Mouse (Mus musculus) liver, postnatal 0 days (tissue): ENCODE data around the gene Rem1. TPM values are rescaled to one million over a fixed set of nuclear protein-coding genes. Genes with fewer than 3 reads are reported as not detected.

Experiments
- ATAC-seq: fragments of 200-750 bp; cut with Nextera tagmentation; 2 replicates; pipeline ENCODE4 v1.8.0; 2017; ENCODE audit warnings: mild to moderate bottlenecking, moderate library complexity
- DNase-seq: peaks from one replicate; pipeline ENCODE4 v3.0.0-alpha.2; 2016
- H3K27ac ChIP-seq: fragments of 300-500 bp; sonication (generic); 2 replicates; pipeline ENCODE4 v1.5.1; 2014; ENCODE audit warnings: antibody characterized with exemption, moderate library complexity, mild to moderate bottlenecking, low read depth
- H3K27me3 ChIP-seq: fragments of 300-500 bp; sonication (generic); 2 replicates; pipeline ENCODE4 v1.6.1; 2014; ENCODE audit warnings: low read length, control low read depth, mixed read lengths; ENCODE audit not compliant: insufficient read depth
- H3K36me3 ChIP-seq: fragments of 300-500 bp; sonication (generic); replicated peaks from 2 replicates; pipeline ENCODE4 v1.6.1; 2014; ENCODE audit warnings: mild to moderate bottlenecking, control low read depth, low read length, moderate library complexity, mixed read lengths; ENCODE audit not compliant: insufficient read depth
- H3K4me1 ChIP-seq: fragments of 300-500 bp; sonication (generic); 2 replicates; pipeline ENCODE4 v1.6.1; 2014; ENCODE audit warnings: antibody characterized with exemption, mild to moderate bottlenecking, control low read depth; ENCODE audit not compliant: insufficient read depth
- H3K4me2 ChIP-seq: fragments of 300-500 bp; sonication (generic); 2 replicates; pipeline ENCODE4 v1.6.1; 2014; ENCODE audit warnings: low read depth, mild to moderate bottlenecking, low read length, moderate library complexity, mixed read lengths
- H3K4me3 ChIP-seq: fragments of 300-500 bp; sonication (generic); 2 replicates; pipeline ENCODE4 v1.5.1; 2014; ENCODE audit warnings: low read depth, low read length
- H3K9ac ChIP-seq: fragments of 300-500 bp; sonication (generic); replicated peaks from 2 replicates; pipeline ENCODE4 v1.6.1; 2014; ENCODE audit warnings: mild to moderate bottlenecking, moderate library complexity
- H3K9me3 ChIP-seq: fragments of 300-500 bp; sonication (generic); 2 replicates; pipeline ENCODE4 v1.6.1; 2016; ENCODE audit warnings: mild to moderate bottlenecking, control low read depth, low read length, mixed read lengths
- CTCF ChIP-seq: sonication (generic); IDR thresholded peaks from 2 replicates; pipeline ENCODE4 v1.5.1; 2016; ENCODE audit warnings: antibody characterized with exemption, low read depth
- EP300 ChIP-seq: IDR thresholded peaks from 2 replicates; pipeline ENCODE4 v1.6.1; 2016; ENCODE audit warnings: antibody characterized with exemption, low read depth, mild to moderate bottlenecking
- WGBS: fragments of 180-500 bp; shearing (Covaris S2); extraction: QIAGEN DNeasy Blood & Tissue Kit; methylation state at CpG from one replicate; pipeline ENCODE4 v1.1.7; 2014; ENCODE audit not compliant: insufficient replicate concordance; 5-methylcytosine and 5-hydroxymethylcytosine counted together
- polyA plus RNA-seq: library from polyadenylated mRNA; unstranded; fragments of >200 nt; fragmentation: Nextera tagmentation; extraction: Ambion mirVana; gene quantifications from 2 replicates; pipeline ENCODE4 v1.2.1, GENCODE M21; 2015

The Rem1 gene
- polyA plus RNA-seq, 1 experiment from 2014 or later = 1.6 TPM

GRCm38 (mm10) chr2:152599299-152599698, 27.5 kb upstream of the Rem1 start, which contains the start of gene Defb45:
TSS of gene Defb45 (minus strand) at chr2:152599399.
- Histone ChIP-seq H3K27me3 (no peaks in the 10 kb centered on the region), H3K36me3 (no peaks in the 10 kb centered on the region), H3K9me3 (no peaks in the 10 kb centered on the region), H3K4me3 (no peak within 1 kb of the TSS), H3K9ac (no peak within 1 kb of the TSS), H3K4me2 (no peak within 1 kb of the TSS), H3K4me1 (no peaks in the 10 kb centered on the region), H3K27ac (no peak within 1 kb of the TSS)
- DNase-seq = no peak
- WGBS = 64% methylated on average over 7 of the region's 7 CpGs
- TF ChIP-seq CTCF = no peak
- TF ChIP-seq EP300 = no peak
- ATAC-seq = no peak

GRCm38 (mm10) chr2:152600076-152600475, 26.7 kb upstream of the Rem1 start:
- Histone ChIP-seq H3K27ac (no peak overlapping the region), H3K27me3 (no peaks in the 10 kb centered on the region), H3K4me3 (no peak overlapping the region), H3K36me3 (no peaks in the 10 kb centered on the region), H3K4me2 (no peak overlapping the region), H3K4me1 (no peaks in the 10 kb centered on the region), H3K9me3 (no peaks in the 10 kb centered on the region), H3K9ac (no peak overlapping the region)
- DNase-seq (no peak), ATAC-seq (no peak)
- no peak for TF ChIP-seq CTCF
- TF ChIP-seq EP300 = no peak
- WGBS = 72% methylated on average over 6 of the region's 6 CpGs

GRCm38 (mm10) chr2:152601275-152601960, 25.3 kb upstream of the Rem1 start:
- TF ChIP-seq EP300 (no peak), CTCF (peak; percentile 44)
- no peak overlapping the region for H3K27ac ChIP-seq
- H3K9me3 ChIP-seq = no peaks in the 10 kb centered on the region
- no peak overlapping the region for H3K4me2 ChIP-seq
- no peak for DNase-seq
- no peaks in the 10 kb centered on the region for H3K27me3 ChIP-seq
- no peak overlapping the region for H3K4me3 ChIP-seq
- H3K9ac ChIP-seq = no peak overlapping the region
- no peaks in the 10 kb centered on the region for H3K36me3 ChIP-seq
- 52% methylated on average over 4 of the region's 4 CpGs for WGBS
- ATAC-seq = no peak
- no peaks in the 10 kb centered on the region for H3K4me1 ChIP-seq

DNA sequence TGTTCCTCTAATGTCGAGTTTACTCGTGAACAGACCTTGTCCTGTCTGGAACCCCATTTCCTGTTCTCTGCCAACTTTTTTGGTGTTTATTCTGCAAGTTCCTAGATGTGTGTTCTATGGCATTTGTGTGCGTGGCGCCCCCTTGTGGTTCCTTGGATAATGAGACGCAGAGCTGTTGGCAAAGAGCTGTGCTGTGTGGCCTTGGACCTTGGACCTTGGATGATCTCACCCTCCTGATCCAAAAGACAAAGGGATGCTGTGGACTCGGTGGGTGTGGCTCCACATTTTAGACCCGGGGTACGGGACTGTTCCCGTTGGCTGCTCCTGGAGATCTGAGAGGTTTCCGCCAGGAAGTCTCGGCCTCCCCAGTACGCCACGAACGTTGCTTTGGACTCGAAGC, 22.7 kb upstream of the Rem1 start, which contains the start of gene Defb36:
Gene Defb36 (plus strand): TSS at position 271 of the 400 bp plus-strand sequence.
- H3K9ac ChIP-seq = no peak within 1 kb of the TSS
- no peak for ATAC-seq
- H3K4me1 ChIP-seq = no peaks in the 10 kb centered on the region
- H3K36me3 ChIP-seq = no peaks in the 10 kb centered on the region
- H3K9me3 ChIP-seq = no peaks in the 10 kb centered on the region
- TF ChIP-seq CTCF = peak; percentile 60
- TF ChIP-seq EP300 = no peak
- no peaks in the 10 kb centered on the region for H3K27me3 ChIP-seq
- no peak within 1 kb of the TSS for H3K4me2 ChIP-seq
- no peak within 1 kb of the TSS for H3K27ac ChIP-seq
- H3K4me3 ChIP-seq = no peak within 1 kb of the TSS
- WGBS = 73% methylated on average over 15 of the region's 15 CpGs
- DNase-seq = peak; percentile 58

GRCm38 (mm10) chr2:152607746-152608145, 19.0 kb upstream of the Rem1 start:
- TF ChIP-seq CTCF (no peak), EP300 (no peak)
- H3K4me1 ChIP-seq = no peaks in the 10 kb centered on the region
- DNase-seq = no peak
- no peaks in the 10 kb centered on the region for H3K9me3 ChIP-seq
- no peak overlapping the region for H3K4me2 ChIP-seq
- no peak overlapping the region for H3K9ac ChIP-seq
- no peaks in the 10 kb centered on the region for H3K36me3 ChIP-seq
- no peak overlapping the region for H3K27ac ChIP-seq
- WGBS = 43% methylated on average over 6 of the region's 6 CpGs
- H3K4me3 ChIP-seq = no peak overlapping the region
- H3K27me3 ChIP-seq = no peaks in the 10 kb centered on the region
- ATAC-seq = no peak

DNA sequence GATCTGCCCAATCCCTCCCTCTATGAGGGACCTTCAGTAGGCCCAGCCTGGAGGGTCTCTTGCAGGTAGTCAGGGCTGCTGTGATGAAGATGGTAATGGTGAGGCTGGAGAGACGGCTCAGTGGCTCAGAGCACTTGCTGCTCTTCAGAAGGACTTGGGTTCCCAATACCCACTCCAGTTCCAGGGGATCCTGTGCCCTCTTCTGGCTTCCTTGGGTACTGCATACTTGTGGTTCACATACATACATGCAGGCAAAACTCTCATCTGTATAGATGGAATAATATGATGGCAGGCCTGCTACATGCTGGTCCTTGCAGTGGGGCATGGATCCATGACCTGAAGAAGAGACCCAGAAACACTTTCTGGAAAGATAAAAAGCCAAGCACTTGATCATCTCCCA, 18.0 kb upstream of the Rem1 start:
- no peak for TF ChIP-seq EP300
- peak; percentile 14; the same call in 1 of the 2 replicates for TF ChIP-seq CTCF
- Histone ChIP-seq H3K27ac (no peak overlapping the region), H3K27me3 (no peaks in the 10 kb centered on the region), H3K4me3 (no peak overlapping the region), H3K9ac (no peak overlapping the region), H3K4me2 (no peak overlapping the region), H3K36me3 (no peaks in the 10 kb centered on the region), H3K9me3 (no peaks in the 10 kb centered on the region), H3K4me1 (no peaks in the 10 kb centered on the region)
- 72% methylated on average over 1 of the region's 1 CpGs for WGBS
- ATAC-seq (no peak), DNase-seq (no peak)

GRCm38 (mm10) chr2:152612193-152612592, 14.6 kb upstream of the Rem1 start:
- no peak overlapping the region for H3K4me2 ChIP-seq
- ATAC-seq (no peak), DNase-seq (no peak)
- H3K9ac ChIP-seq = no peak overlapping the region
- no peaks in the 10 kb centered on the region for H3K9me3 ChIP-seq
- WGBS = 44% methylated on average over 7 of the region's 8 CpGs
- H3K36me3 ChIP-seq = no peaks in the 10 kb centered on the region
- no peak overlapping the region for H3K27ac ChIP-seq
- no peaks in the 10 kb centered on the region for H3K27me3 ChIP-seq
- H3K4me3 ChIP-seq = no peak overlapping the region
- no peaks in the 10 kb centered on the region for H3K4me1 ChIP-seq
- TF ChIP-seq EP300 (no peak), CTCF (no peak)
